Mouse (Mus musculus): ENCODE measurements around the gene Tgfbr3.

Gene Tgfbr3

GRCm38 (mm10) chr5:107109416-107109815 is 180.0 kb downstream of the Tgfbr3 start:
- DNase-seq (ENCODE audit: low spot score): no peak

- no peak for DNase-seq (ENCODE audit: low spot score)
These were observed 182.6 kb downstream of the Tgfbr3 start for GRCm38 (mm10) chr5:107106793-107107192.

DNA sequence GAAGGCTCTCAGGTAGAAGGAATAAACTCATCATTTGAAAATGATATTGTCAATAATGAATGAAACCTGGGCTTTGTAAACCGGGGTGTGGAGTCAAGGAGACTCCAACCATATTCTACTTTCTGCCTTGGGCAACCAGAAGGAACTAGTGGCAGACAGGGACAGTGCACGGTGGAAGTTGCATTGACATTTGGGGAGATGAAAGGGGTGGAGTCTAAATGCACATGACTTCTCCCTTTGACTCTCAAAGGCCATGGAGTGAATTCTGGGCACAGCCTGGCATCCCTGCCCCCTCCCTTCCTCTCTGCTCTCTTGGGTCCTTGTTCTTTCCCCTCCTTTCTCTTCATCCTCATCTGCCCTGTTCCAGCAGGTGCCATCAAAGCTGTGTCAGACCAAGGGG is 183.3 kb downstream of the Tgfbr3 start:
- DNase-seq (ENCODE audit: low spot score): no peak

GRCm38 (mm10) chr5:107103591-107103990 is 185.8 kb downstream of the Tgfbr3 start:
- no peak for DNase-seq (ENCODE audit: low spot score)

- DNase-seq (ENCODE audit: low spot score): no peak
These were observed 186.5 kb downstream of the Tgfbr3 start for GRCm38 (mm10) chr5:107102916-107103315.

GRCm38 (mm10) chr5:107101684-107102083 is 187.7 kb downstream of the Tgfbr3 start:
- no peak for DNase-seq (ENCODE audit: low spot score)

GRCm38 (mm10) chr5:107101135-107101534 is 188.3 kb downstream of the Tgfbr3 start:
- DNase-seq (ENCODE audit: low spot score): no peak

DNA sequence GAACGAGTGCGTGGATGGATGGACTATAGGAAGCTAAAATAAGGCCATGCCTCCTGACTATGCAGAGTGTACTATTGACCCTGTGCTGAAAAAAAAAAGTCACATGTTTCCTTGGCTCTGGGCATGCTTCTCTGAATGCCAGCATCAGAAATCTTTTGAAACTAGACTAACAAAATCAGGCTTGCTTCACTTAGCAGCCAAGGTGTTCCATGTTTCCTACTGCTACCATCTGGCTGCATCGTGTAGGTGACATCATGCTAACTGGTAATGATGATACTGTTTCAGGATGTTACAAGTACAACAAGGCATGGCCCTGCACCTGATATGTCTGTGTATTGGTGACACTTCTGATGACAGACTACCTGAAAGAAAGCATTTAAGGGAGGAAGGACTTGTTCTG is 189.8 kb downstream of the Tgfbr3 start:
- no peak for DNase-seq (ENCODE audit: low spot score)

DNA sequence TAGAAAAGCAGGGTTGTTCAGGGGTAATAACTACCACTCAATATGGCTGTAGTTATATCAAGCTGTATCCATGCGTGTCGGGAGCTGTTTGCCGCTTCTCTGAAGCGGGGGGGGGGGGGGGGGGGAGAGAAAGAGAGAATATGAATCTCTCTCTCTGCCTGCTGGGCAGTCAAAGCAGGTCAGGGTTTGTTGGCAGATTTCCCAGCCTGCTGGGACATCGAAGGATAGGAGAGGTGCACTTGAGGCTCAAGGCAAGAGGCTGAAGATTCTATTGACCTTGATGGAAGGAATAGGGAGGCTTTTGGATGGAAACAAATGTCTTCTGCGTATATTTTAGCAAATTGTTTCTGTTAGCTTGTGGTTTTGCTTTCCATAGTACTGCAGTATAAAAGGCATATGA is 190.4 kb downstream of the Tgfbr3 start:
- DNase-seq (ENCODE audit: low spot score): no peak

GRCm38 (mm10) chr5:107098007-107098406 is 191.4 kb downstream of the Tgfbr3 start:
- DNase-seq (ENCODE audit: low spot score): no peak

DNA sequence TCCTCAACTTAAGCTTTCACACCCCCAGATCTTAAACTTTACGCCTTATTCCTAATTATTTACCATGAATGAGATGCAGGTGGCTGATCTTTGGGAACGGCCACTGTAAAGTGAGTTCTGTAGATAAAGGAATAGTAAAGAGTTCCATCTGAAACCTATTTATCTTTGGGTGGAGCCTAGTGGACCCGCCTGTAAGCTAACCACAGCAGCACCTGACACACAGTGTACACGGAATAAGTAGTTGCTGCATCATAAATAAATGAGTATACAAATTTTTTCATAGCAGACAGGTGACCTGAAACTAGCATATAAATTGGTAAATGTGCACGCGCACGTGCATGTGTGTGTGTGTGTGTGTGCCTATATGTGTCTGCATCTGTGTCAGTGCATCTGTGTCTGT is 192.1 kb downstream of the Tgfbr3 start:
- no peak for DNase-seq (ENCODE audit: low spot score)

GRCm38 (mm10) chr5:107094233-107094632 is 195.2 kb downstream of the Tgfbr3 start:
- DNase-seq (ENCODE audit: low spot score): no peak

DNA sequence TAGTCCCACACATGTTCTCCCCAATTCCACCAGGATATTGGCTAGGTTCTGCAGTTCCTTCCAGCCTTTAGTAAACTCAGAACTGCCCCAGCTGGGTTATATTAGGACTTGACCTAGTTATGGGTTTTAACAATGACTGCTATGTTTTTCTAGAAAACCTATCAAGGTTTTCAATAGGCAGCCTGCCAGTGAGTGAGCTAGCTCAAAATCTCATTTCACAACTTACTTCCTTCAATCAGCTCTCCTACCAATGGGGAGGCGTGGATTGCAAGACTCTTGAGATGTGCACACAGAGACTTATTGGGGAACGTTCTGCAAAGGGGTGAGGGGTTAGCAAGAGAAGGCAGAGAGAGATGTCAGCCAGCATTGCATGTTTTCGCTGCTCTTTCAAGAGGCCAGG is 196.2 kb downstream of the Tgfbr3 start:
- DNase-seq (ENCODE audit: low spot score): no peak

GRCm38 (mm10) chr5:107092137-107092536 is 197.3 kb downstream of the Tgfbr3 start:
- no peak for DNase-seq (ENCODE audit: low spot score)

- DNase-seq (ENCODE audit: low spot score): no peak
These were observed 199.5 kb downstream of the Tgfbr3 start for GRCm38 (mm10) chr5:107089966-107090365.

GRCm38 (mm10) chr5:107087829-107088808 is 201.3 kb downstream of the Tgfbr3 start:
- DNase-seq (ENCODE audit: low spot score): peak; percentile 88

- peak; percentile 29 for DNase-seq (ENCODE audit: low spot score)
These were observed 202.1 kb downstream of the Tgfbr3 start for GRCm38 (mm10) chr5:107087291-107087690.

DNA sequence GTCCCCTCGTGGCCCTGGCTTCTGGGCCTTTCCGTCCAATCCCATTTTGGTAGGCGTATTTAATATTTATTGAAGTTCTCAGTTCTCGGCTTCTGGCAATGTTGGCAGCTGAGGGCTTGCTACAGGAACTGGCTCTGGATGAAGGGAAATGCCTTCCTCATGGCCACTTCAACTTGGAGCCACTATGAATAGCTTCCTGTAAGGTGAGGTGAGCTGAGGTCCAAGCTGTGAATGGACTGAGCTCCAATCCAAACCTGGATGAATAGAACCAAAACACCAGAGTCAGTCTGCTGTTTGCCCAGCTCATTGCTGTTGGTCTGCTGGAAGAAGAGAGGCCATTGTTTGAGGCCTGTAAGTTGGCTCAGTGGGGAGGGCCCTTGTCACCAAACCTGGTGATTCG is 203.3 kb downstream of the Tgfbr3 start:
- no peak for DNase-seq (ENCODE audit: low spot score)

GRCm38 (mm10) chr5:107084431-107084830 is 205.0 kb downstream of the Tgfbr3 start:
- no peak for DNase-seq (ENCODE audit: low spot score)

DNA sequence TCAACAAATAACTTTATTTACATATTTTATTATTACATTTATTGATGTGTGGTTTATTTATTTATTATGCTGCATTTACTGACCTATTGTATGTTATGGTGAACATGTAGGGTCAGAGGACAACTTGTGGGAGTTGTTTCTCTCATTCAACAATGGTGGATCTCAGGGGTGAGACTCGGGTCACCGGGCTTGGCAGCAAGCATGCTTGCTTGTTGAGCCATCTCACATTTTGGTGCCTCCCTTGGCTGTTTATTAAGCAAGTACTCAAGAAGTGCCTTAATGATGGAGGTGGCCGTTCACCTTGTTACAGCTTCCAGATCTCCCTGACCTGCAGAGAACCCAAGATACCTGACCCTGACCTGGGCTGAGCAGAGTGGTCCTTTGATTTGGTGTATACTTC is 207.4 kb downstream of the Tgfbr3 start:
- DNase-seq (ENCODE audit: low spot score): no peak

GRCm38 (mm10) chr5:107080986-107081624 is 208.3 kb downstream of the Tgfbr3 start:
- no peak for DNase-seq (ENCODE audit: low spot score)

DNA sequence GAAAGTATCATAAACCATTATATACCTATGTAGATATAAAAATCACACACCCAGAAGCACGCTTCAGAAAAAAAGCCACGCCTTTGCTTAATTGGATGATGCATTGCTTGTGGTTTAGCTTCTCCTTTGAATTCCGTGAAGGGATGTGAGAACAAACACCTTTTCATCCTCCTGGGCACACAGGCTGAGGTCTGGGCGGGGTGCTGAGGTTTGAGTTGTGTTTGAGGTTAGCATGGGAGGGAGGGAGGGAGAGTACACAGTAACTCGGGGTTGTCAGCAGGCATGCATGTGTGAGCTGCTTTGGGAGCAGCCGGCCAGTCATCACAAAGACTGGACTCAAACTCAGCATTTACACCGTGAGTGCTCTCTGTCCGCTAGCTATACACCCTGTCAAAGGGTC is 209.5 kb downstream of the Tgfbr3 start:
- DNase-seq (ENCODE audit: low spot score): no peak

DNA sequence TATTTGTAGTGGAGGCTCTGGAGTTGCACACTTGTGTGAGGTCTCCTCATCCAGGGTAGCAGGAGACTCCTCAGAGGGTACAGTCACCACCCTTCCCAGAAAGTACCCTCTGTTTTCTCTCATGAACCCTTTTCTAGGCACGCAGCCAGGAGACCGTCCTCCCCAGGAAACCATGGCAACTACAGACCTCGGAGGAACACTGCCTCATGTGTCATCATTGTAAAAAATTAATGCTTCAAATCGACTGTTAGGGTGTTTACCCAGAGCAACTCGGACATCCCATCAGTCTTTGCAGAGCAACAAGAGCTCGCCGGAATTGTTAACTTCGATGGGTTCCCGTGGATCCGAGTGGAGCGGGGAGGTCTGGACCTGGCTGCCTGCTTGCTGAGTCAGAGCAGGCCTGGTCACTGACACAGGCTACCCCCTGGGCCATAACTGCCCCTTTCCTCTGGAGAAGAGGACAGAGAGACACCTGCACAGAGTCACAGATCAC is 210.2 kb downstream of the Tgfbr3 start:
- DNase-seq (ENCODE audit: low spot score): no peak

Measured in ovary, postnatal 10 days (tissue).